Mouse (Mus musculus): ENCODE results near the gene Pck2. TPM values are rescaled to one million over a fixed set of nuclear protein-coding genes. Genes with fewer than 3 reads are reported as not detected.

Gene Pck2
- total RNA-seq, 2 experiments from 2014 or later = 18.9 to 32.5 TPM

DNA sequence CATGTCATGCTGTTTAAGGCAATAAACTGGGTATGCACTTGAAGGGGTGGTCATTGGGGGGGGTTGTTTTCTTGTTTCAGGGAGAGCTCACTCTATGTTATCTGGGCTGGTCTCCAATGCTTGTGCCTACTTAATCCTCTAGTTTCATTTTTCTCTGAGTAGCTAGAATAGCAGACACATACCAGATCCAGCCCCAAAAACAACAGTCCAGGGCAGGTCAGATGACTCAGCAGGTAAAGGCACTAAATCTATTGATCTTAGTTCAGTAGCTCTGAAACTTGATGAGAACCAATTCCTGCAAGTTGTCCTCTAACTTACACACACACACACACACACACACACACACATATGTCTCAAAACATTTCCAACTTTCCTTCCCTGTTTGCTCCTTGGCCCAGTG, 31.7 kb downstream of the Pck2 start:
- ATAC-seq (replicated peaks; ENCODE audit: poor library complexity) = no peak

DNA sequence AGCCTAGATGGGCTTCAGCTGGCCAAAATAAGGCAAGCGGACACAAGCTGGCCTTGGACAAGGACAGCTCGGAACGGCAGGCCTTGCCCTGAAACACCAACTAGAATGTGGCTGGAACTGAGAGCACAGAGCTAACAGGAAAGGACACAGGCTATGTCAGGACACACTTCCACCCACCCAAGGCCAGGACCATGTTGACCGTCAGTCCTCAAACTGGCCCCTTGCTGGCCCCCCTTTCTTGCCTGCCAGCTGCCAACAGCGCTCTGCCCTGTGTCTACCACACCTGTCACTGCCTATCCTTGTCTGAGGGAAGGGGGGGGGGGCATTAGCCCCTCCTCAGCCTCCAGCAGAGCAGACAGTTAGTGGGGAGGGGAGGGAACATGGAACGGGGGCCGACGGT, 35.2 kb downstream of the Pck2 start, which contains the start of gene Fitm1:
Gene Fitm1, plus strand, starts transcription at position 316 of the 400 bp plus-strand sequence.
- ATAC-seq (replicated peaks; ENCODE audit: poor library complexity) = no peak

DNA sequence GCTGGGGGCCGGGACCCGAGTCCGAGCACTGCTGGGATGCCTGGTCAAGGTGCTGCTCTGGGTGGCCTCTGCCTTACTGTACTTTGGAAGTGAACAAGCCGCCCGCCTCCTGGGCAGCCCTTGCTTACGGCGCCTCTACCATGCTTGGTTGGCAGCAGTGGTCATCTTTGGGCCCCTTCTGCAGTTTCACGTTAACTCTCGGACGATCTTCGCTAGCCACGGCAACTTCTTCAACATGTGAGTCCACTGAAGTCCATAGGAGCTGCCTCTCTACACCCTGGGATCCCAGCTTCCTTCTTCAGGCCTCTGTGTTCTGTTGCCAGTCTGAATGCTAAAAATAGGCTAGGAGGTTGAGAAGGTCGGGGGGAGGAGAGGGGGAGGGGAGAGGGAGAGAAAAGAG, 35.6 kb downstream of the Pck2 start:
- no peak for ATAC-seq (replicated peaks; ENCODE audit: poor library complexity)

DNA sequence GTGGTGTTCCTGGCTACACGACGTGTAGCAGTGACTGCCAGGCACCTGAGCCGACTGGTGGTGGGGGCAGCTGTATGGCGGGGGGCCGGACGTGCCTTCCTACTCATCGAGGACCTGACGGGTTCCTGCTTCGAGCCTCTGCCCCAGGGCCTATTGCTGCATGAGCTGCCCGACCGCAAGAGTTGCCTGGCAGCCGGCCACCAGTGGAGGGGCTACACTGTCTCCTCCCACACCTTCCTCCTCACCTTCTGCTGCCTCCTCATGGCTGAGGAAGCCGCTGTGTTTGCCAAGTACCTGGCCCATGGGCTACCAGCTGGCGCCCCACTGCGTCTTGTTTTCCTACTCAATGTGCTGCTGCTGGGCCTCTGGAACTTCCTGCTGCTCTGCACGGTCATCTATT, 36.3 kb downstream of the Pck2 start:
- peak; percentile 13; the same call in 1 of the 2 replicates for ATAC-seq (replicated peaks; ENCODE audit: poor library complexity)

DNA sequence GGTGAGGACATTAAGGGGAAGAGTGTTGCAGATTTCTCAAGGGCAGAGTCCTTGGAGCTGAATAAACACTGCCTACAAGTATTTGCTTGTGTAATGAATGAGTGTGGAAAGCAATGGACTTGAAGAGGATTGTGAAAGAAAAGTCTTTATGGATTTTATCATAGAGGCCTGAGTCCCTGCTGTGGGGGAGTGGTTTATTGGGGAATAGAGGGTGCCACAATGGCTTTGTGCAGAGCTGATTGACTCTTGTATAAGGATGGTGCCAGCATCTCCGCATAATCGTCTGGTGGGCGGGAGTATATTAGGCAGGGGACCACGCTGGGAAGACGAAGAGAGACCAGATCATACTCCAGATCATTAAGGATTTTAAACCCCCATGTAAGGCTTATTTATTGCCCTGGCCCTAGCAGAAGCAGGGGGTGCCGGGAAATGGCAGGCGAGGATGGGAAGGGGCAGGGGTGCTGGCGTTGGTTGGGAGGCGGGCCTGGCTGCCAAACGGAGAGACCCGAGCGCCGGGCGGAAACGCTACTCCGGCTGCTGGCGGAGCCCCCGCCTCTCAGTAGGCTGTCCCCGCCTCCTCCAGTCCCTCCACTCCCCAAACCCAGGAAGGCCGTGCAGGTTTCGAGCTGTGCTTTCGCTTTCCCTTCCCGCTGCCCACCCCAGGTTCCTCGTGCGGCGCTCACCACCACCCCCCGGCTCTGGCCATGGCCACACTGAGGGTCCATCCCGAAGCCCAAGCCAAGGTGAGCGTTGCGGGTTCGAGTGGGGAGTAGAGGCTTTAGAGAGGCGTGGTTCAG, 38.0 kb downstream of the Pck2 start, which contains the start of gene Psme1:
Gene Psme1, plus strand, starts transcription at position 253 of the 797 bp plus-strand sequence.
- ATAC-seq (replicated peaks; ENCODE audit: poor library complexity) = peak; percentile 87

DNA sequence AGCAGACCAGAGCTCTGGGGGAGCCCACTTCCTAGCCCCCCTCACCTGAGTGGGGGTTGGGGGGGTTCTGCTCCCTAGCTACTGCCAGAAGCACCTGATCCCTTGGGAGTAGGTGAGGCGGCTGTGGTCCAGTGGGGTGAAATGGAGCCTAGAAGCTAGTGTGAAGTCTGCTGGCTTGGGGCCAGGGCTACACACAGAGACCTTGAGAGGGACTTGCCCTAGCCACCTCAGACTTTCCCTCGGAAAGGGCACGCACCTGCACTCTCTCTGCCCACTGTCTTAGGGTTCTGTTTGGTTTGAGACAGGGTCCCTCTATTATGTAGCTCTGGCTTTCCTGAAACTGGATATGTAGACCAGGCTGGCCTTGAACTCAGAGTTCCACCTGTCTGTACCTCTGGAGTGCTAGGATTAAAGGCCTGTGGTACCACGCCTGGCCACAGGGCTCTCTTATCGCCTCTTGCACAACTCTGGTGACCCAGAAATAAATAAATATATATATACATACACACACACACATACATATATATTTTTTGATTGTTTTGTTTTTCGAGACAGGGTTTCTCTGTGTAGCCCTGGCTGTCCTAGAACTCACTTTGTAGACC, 38.7 kb downstream of the Pck2 start:
- peak; percentile 54 for ATAC-seq (replicated peaks; ENCODE audit: poor library complexity)

DNA sequence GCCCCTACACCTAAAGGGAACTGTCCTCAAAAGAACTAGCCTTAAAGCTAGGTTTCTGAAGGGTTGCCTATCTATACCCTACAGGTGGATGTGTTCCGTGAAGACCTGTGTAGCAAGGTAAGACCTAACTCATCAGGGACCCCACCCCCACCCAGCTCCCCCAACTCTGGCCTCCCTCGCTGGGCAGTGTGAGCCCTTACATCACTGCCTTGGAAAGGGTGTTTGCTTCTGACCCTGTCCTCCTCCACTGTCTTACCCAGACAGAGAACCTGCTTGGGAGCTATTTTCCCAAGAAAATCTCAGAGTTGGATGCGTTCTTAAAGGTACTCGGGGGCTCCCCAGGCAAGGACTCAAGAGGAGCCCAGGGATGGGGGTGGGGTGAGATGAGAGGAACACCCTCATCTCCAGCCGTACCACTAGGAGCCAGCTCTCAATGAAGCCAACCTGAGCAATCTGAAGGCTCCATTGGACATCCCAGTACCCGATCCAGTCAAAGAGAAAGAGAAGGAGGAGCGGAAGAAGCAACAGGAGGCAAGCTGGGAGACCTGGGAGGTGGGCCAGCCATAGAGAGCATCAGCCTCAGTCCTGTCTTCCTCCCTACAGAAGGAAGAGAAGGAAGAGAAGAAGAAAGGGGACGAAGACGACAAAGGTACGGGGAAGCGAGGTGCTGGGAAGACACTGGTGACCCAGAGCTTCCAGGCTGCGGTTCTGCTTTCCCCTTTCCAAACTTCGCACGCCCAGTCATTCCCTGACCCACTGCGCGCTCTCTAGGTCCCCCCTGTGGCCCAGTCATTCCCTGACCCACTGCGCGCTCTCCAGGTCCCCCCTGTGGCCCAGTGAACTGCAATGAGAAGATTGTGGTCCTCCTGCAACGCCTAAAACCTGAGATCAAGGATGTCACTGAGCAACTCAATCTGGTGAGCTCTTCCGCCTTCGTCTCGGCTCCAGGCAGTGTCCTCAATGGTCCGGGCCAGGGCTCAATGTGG, 39.7 kb downstream of the Pck2 start:
- ATAC-seq (replicated peaks; ENCODE audit: poor library complexity) = no peak

DNA sequence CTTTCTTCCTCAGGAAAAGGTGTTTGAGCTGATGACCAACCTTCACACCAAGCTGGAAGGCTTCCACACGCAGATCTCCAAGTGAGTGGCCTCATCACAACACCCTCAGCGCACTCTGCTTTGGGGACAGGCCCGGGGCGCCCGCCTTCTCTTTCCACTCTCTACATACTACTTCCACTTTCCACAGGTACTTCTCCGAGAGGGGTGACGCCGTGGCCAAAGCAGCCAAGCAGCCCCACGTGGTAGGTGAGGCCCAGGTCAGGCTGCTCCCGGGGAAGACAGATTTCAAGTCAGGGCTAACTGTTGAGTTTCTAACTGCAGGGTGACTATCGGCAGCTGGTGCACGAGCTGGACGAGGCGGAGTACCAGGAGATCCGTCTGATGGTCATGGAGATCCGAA, 40.7 kb downstream of the Pck2 start:
- ATAC-seq (replicated peaks; ENCODE audit: poor library complexity) = no peak

DNA sequence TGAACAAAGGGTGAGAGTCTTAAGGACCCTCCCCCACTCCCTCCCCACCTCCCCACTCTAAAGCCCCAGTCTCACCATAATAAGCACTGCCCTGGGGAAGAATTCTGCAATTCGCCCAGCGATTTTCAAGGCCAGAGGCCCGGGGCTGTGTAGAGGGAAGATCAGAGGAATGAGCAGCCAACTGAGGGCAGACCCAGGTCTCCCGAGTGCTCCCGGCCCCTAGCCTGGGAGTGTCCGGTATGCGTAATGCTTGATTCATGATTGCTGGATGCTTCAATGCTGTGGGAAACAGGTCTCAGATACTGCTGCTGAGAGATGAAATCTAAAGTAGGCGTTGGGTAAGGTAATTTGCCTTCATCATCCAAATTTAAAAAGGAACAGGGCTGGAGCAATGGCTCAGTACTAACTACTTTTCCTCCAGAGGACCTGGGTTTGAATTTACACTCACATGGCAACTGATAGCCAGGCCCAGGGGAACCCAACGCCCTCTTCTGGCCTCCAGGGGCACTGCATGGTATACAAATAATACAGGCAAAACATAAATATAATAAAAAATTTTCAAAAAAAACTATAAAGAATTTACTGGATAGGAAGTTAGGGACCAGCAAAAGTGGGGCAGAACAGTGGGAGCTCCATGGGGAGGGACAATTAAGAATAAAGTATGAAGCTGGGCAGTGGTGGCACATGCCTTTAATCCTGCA, 42.1 kb downstream of the Pck2 start:
- ATAC-seq (replicated peaks; ENCODE audit: poor library complexity) = no peak

DNA sequence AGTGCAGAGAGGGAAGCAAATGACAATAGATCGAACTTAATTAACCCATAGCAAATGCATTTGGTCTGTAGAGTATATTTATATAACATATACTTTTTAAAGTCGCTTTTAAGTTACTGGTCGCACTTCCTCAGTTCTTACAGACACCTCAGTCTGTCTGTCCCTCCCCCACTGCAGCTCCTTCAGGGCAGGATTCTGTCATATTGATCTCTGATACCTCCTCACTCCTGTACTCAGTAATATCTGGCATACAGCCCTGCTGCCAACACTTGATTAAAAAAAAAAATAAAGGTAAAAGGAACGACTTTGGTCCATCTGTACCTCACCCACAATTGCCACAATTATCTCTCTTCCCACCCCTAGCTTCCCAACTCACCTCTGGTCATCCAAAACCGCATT, 44.2 kb downstream of the Pck2 start:
- no peak for ATAC-seq (replicated peaks; ENCODE audit: poor library complexity)

DNA sequence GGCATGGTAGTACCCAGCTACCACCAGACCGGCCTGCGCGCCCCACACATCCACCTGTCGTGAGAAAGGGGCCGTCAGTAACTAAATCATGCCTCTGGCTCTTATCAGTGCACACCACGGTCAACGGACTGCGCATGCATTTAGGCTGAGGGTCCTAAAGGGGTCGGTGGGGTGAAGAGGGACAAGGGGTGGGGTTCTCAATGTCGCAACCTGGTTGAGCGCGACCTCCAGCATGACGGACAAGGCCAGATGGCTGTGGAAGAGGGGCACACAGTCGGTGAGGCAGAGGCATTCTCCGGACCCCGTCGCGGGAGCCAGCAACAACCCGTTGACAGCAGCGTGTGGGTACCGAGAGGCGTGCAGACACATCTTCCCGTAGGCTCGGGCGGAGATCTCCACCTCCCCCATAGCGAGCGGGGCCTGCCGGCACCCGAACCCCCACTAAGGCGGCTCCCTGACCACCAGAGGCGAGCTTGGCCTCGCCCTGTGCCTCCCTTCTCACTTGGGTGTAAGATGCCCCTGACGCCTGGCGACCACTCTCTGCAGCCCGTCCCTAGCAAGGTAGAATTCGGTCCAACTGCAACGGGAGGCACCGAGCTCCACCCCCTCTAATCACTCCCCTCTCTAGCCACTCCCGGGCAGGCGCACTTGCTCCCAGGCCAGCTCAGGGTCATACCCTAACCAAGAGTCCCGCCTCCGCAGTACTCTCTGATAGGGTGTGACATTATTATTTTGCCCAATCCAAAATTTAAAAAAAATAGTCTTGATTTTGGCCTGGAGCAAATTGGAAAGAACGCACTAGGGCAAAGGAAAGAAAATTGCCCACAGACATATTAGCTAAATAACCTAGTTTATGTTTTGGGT, 44.9 kb downstream of the Pck2 start, which contains the start of gene Emc9:
Gene Emc9, minus strand, starts transcription at position 601 of the 864 bp plus-strand sequence.
- ATAC-seq (replicated peaks; ENCODE audit: poor library complexity) = peak; percentile 83

DNA sequence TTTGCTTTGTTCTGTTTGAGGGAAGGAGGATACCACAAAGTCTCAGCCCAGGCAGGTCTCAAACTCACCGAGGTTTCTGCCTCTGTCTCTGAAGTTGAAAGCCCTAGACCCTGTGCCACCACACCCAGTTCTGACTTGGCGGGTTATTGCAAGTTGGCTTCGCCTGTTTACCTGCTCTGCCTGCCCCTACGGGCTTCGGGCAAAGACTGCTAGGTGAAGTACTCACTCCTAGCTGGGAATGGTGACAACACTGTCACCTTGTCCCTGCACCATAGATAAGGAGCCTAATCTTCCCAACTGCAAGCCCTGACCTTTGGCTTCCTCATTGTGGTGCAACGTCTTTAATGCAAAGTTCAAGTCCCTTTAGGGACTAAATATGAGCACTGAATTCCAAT, 45.5 kb downstream of the Pck2 start:
- ATAC-seq (replicated peaks; ENCODE audit: poor library complexity) = peak; percentile 10; the same call in 1 of the 2 replicates

DNA sequence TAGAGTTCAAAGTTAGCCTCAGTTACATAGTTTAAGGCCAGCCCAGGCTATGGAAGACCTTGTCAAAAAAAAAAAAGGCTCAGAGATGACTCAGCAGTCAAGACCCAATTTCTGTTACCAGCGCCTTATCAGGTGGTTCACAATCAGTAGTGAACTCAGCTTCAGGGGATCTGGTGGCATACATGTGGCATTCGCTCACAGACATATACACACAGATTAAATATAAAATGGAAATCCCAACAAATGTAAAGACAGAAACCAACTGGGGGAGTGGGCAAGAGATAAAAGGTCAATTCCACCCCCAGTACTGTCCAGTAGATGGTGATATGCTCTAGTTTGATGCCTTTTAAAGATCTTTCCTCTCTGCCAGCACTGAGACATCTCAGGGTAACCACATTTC, 46.1 kb downstream of the Pck2 start:
- peak; percentile 36 for ATAC-seq (replicated peaks; ENCODE audit: poor library complexity)

DNA sequence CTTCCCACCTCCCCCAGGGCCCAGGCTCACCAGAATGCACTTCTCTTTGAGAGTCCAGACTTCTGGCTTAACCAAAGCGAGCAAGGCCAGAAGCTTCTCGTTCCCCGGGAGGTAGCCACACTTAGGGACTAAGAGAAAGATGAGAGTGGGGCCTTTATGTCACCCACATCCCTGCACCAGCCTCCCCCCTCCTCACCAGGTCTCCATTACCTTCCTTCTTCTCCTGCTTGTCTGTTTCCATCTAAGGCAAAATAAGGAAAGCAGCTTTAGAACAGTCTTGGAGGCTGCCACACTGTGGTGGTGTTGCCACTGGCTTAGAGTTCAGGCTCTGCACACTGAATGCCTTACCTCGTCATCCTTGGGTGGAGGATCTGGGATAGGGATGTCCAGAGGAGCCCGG, 49.2 kb downstream of the Pck2 start:
- ATAC-seq (replicated peaks; ENCODE audit: poor library complexity) = no peak

DNA sequence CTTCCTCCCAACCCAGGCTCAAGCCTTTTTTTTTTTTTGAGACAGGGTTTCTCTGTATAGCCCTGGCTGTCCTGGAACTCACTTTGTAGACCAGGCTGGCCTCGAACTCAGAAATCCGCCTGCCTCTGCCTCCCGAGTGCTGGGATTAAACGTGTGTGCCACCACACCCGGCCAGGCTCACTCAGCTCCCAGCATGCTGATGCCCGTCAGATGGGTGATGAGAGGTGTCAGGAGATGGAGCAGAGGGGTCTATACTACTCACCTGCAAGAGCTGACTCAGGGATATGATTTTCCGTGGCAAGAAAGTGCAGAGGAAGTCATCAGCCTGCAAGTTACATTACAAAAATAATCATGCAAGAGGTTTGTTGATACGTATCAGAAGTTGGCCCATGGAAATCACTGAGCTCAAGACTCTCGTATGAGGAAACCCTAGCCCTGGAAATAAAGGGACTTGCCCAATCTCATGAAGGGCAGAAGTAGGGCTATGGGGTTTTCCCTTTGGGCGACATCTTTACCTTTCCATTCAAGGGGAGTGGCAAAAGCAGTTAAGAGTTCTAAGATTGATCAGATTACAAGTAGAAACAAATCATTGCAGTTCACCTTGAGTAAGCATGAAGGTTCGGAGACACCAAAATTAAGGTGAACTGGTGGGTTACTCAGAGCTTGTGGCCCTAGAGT, 49.8 kb downstream of the Pck2 start:
- ATAC-seq (replicated peaks; ENCODE audit: poor library complexity) = no peak

DNA sequence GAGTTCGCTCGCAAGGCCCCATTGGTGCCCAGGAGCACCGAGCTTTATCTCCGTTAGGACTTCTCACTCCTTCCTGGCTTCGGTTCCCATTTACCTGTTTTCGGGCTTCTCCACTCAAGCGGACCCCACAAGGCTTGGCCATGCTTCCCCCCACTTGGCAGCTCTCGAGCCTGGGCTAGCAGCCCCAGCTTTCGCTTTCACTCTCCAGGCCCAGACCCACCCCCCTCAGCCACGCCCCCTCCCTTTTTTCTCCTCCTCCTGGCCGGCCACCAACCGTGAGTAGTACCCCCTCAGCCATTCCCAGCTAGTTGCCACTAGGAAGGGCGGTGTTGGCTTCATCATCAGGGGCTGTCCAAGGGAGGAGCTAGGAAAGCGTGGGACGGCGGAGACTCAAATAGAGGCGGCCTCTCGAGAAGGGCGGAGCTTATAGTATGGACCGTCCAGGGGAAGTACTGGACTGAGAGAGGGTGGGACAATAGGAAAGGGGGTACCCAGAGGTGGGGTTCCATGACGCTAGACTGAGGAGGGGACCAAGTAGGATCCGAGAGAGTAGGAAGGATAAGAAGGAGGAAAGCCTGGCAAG, 50.8 kb downstream of the Pck2 start, which contains the start of gene Psme2:
Gene Psme2, minus strand, starts transcription at position 366 of the 583 bp plus-strand sequence.
- ATAC-seq (replicated peaks; ENCODE audit: poor library complexity) = peak; percentile 72

DNA sequence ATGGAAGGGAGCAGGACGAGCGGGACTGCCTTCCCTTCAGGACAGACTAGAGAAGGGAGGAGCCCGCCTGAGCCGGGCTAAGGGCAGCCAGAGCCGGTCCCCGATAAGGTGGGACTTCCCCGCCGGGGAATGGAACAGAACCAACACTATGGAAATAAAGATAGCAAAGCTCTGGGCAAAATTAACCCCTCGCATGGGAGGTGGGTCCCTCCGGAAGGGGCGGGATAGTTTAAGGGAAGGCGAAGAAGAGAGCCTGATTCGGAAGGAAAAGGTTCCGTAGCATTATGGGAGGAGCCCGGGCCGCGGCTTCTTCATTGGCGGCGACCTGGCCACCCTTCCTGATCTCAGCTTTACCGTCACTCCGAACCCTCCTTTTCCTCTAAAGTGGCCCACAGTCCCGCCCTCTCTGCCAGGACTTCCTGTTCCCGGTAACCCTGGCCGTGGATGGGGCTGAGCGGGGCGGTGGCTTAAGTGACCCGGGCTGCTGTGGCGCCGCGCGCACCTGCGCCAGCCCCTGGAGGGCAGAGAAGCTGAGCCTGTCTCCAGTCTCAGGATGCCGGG, 51.3 kb downstream of the Pck2 start, which contains the start of gene Rnf31:
Gene Rnf31, plus strand, starts transcription at position 378 of the 561 bp plus-strand sequence.
- peak; percentile 82 for ATAC-seq (replicated peaks; ENCODE audit: poor library complexity)

DNA sequence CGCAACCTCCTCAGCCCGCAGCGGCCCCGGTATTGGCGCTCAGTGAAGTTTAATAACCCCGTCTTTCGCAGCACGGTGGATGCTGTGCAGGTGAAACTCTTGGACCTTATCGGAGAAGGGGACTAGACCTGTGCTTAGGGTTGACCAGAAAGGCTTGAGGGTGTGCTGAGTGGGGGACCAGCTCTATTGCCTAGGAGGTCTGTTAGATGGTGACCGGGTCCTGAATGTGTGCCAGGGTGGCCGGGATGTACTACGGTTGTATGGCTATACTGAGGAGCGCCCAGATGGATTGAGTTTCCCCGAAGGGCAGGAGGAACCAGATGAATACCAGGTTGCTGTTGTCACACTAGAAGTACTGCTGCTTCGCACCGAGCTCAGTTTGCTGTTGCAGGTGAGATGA, 52.2 kb downstream of the Pck2 start:
- no peak for ATAC-seq (replicated peaks; ENCODE audit: poor library complexity)
